ENCODE assay signal across 9 mouse cellular contexts in genomic region chr7:64155226-64155625, GRCm38 (mm10). TPM values are rescaled to one million over a fixed set of nuclear protein-coding genes. Genes with fewer than 3 reads are reported as not detected.
DNase-seq lines count a peak whose midpoint lies in the region; ATAC-seq lines count a peak whose summit lies in the region.
"Had no signal": no experiment of that assay in that cellular context is flagged by ENCODE, and none has a peak within 500 bp of the region (broad histone marks: within the 10 kb centered on the region; RNA-seq: fewer than 3 reads in every experiment).

No protein-coding gene starts in this region.

- peaks cover 32% of the 10 kb centered on the region for H3K4me1 ChIP-seq in hindbrain, embryonic 10.5 days (replicated peaks)
- peaks cover 2% of the 10 kb centered on the region; the same call in 1 of the 2 replicates for H3K4me1 ChIP-seq in hindbrain, embryonic 11.5 days (replicated peaks; ENCODE audit: control insufficient read depth, insufficient read depth, low read length)
- peaks cover 20% of the 10 kb centered on the region for H3K4me1 ChIP-seq in embryonic facial prominence, embryonic 15.5 days
- peaks cover 27% of the 10 kb centered on the region for H3K4me1 ChIP-seq in hindbrain, embryonic 13.5 days (replicated peaks)
- peaks cover 19% of the 10 kb centered on the region for H3K4me1 ChIP-seq in midbrain, embryonic 12.5 days

- 81% methylated on average over 4 of the region's 4 CpGs for WGBS in hindbrain, embryonic 10.5 days
- 75% methylated on average over 4 of the region's 4 CpGs for WGBS in hindbrain, embryonic 11.5 days
- 67% methylated on average over 4 of the region's 4 CpGs for WGBS in embryonic facial prominence, embryonic 15.5 days
- WGBS in hindbrain, embryonic 13.5 days: 78% methylated on average over 4 of the region's 4 CpGs
- WGBS in midbrain, embryonic 12.5 days: 69% methylated on average over 4 of the region's 4 CpGs

- H3K27ac ChIP-seq in hindbrain, embryonic 10.5 days: peak overlapping the region; percentile 8; the same call in 1 of the 2 replicates
- H3K27ac ChIP-seq in hindbrain, embryonic 11.5 days (ENCODE audit: low read depth, low read length): no peak overlapping the region
- H3K27ac ChIP-seq in embryonic facial prominence, embryonic 15.5 days (replicated peaks): no peak overlapping the region
- H3K27ac ChIP-seq in hindbrain, embryonic 13.5 days: no peak overlapping the region
- no peak overlapping the region for H3K27ac ChIP-seq in midbrain, embryonic 12.5 days (replicated peaks)

- H3K36me3 ChIP-seq in hindbrain, embryonic 10.5 days: no peaks in the 10 kb centered on the region
- H3K36me3 ChIP-seq in hindbrain, embryonic 11.5 days (ENCODE audit: control insufficient read depth, insufficient read depth, low read length): no peaks in the 10 kb centered on the region
- no peaks in the 10 kb centered on the region for H3K36me3 ChIP-seq in embryonic facial prominence, embryonic 15.5 days
- H3K36me3 ChIP-seq in hindbrain, embryonic 13.5 days: no peaks in the 10 kb centered on the region
- H3K36me3 ChIP-seq in midbrain, embryonic 12.5 days: no peaks in the 10 kb centered on the region
- H3K36me3 ChIP-seq: G1E had no signal

- H3K27me3 ChIP-seq in hindbrain, embryonic 10.5 days (ENCODE audit: insufficient read depth, poor library complexity, severe bottlenecking): 0 out of 2 replicates have a peak, but pooled peaks cover 6% of the 10 kb centered on the region
- no peaks in the 10 kb centered on the region for H3K27me3 ChIP-seq in hindbrain, embryonic 11.5 days (ENCODE audit: control insufficient read depth, insufficient read depth, low read length)
- no peaks in the 10 kb centered on the region for H3K27me3 ChIP-seq in embryonic facial prominence, embryonic 15.5 days
- no peaks in the 10 kb centered on the region for H3K27me3 ChIP-seq in hindbrain, embryonic 13.5 days
- 0 out of 2 replicates have a peak, but pooled peaks cover 6% of the 10 kb centered on the region for H3K27me3 ChIP-seq in midbrain, embryonic 12.5 days

- H3K4me3 ChIP-seq in hindbrain, embryonic 10.5 days: peak overlapping the region; percentile 28; the same call in 1 of the 2 replicates
- H3K4me3 ChIP-seq in hindbrain, embryonic 11.5 days (ENCODE audit: low read depth, low read length): no peak overlapping the region
- H3K4me3 ChIP-seq in embryonic facial prominence, embryonic 15.5 days (replicated peaks): no peak overlapping the region
- peak overlapping the region; percentile 16; the same call in 1 of the 2 replicates for H3K4me3 ChIP-seq in hindbrain, embryonic 13.5 days
- H3K4me3 ChIP-seq in midbrain, embryonic 12.5 days: no peak overlapping the region

- no peak overlapping the region for H3K9ac ChIP-seq in hindbrain, embryonic 11.5 days (ENCODE audit: low read depth, low read length)
- H3K9ac ChIP-seq in embryonic facial prominence, embryonic 15.5 days: no peak overlapping the region
- 0 out of 2 replicates have a peak overlapping the region, but pooled peaks have one; percentile 46 for H3K9ac ChIP-seq in hindbrain, embryonic 13.5 days
- no peak overlapping the region for H3K9ac ChIP-seq in midbrain, embryonic 12.5 days (replicated peaks)

- no peak overlapping the region; the same call in 1 of the 2 replicates for H3K4me2 ChIP-seq in hindbrain, embryonic 11.5 days (replicated peaks; ENCODE audit: low read depth, low read length)
- peak overlapping the region; percentile 41 for H3K4me2 ChIP-seq in embryonic facial prominence, embryonic 15.5 days (replicated peaks)
- H3K4me2 ChIP-seq in hindbrain, embryonic 13.5 days: peak overlapping the region; percentile 48
- H3K4me2 ChIP-seq in midbrain, embryonic 12.5 days (replicated peaks): peak overlapping the region; percentile 36

- no peak for ATAC-seq in hindbrain, embryonic 11.5 days (ENCODE audit: low FRiP score)
- no peak for ATAC-seq in embryonic facial prominence, embryonic 15.5 days (ENCODE audit: insufficient number of reproducible peaks, low FRiP score, low TSS enrichment, low read depth)
- no peak for ATAC-seq in hindbrain, embryonic 13.5 days (ENCODE audit: low FRiP score)
- ATAC-seq in midbrain, embryonic 12.5 days (ENCODE audit: low FRiP score, low read depth): 0 out of 2 replicates have a peak, but pooled peaks have one; percentile 17

- no peak for DNase-seq in hindbrain, embryonic 10.5 days (ENCODE audit: low spot score)
- no peak for DNase-seq in hindbrain, embryonic 11.5 days (ENCODE audit: low spot score)
- no peak for DNase-seq in MN1 (ENCODE audit: low spot score)
- DNase-seq in ovary, adult 18-20 months (ENCODE audit: low spot score): no peak
- no peak for DNase-seq in thymus, postnatal 0 days (ENCODE audit: low spot score)

- H3K9me3 ChIP-seq in hindbrain, embryonic 10.5 days: no peaks in the 10 kb centered on the region
- H3K9me3 ChIP-seq in hindbrain, embryonic 11.5 days (ENCODE audit: control insufficient read depth, low read length): no peaks in the 10 kb centered on the region
- H3K9me3 ChIP-seq in embryonic facial prominence, embryonic 15.5 days (replicated peaks): no peaks in the 10 kb centered on the region
- no peaks in the 10 kb centered on the region for H3K9me3 ChIP-seq in hindbrain, embryonic 13.5 days
- no peaks in the 10 kb centered on the region for H3K9me3 ChIP-seq in midbrain, embryonic 12.5 days
- H3K9me3 ChIP-seq: G1E had no signal

RNA-seq across cellular contexts. Expression of gene Trpm1, which starts 1.6 kb away (rescaled TPM):
- 2.0 and 6.1 TPM in 2 replicates for polyA plus RNA-seq in hindbrain, embryonic 10.5 days (2016; fragmentation: Nextera tagmentation; extraction: Ambion mirVana)
- 0.74 and 0.92 TPM in 2 replicates for polyA plus RNA-seq in hindbrain, embryonic 11.5 days (2014; fragmentation: Nextera tagmentation; extraction: Ambion mirVana)
- 4.2 and 4.5 TPM in 2 replicates for polyA plus RNA-seq in embryonic facial prominence, embryonic 15.5 days (2015; fragmentation: Nextera tagmentation; extraction: Ambion mirVana)
- polyA plus RNA-seq in hindbrain, embryonic 13.5 days (2015; fragmentation: Nextera tagmentation; extraction: Ambion mirVana): 0.26 and 0.66 TPM in 2 replicates
- polyA plus RNA-seq in midbrain, embryonic 12.5 days (2016; fragmentation: Nextera tagmentation; extraction: Ambion mirVana): 0.52 and 0.72 TPM in 2 replicates
- polyA plus RNA-seq in thymus, postnatal 0 days (2015; fragmentation: Nextera tagmentation; extraction: Ambion mirVana): 1.5 and 1.8 TPM in 2 replicates
- polyA plus RNA-seq: G1E had no signal

Comparison
In these comparisons a context has a peak if more than half of its experiments do, and no peak if none do; other contexts are left out.
1. H3K4me3 ChIP-seq: peak in hindbrain, embryonic 10.5 days (single experiment) and hindbrain, embryonic 13.5 days (single experiment); none in hindbrain, embryonic 11.5 days (single experiment), embryonic facial prominence, embryonic 15.5 days (single experiment) and midbrain, embryonic 12.5 days (single experiment).